ENCODE assay signal across 8 mouse cellular contexts in the genomic region with DNA sequence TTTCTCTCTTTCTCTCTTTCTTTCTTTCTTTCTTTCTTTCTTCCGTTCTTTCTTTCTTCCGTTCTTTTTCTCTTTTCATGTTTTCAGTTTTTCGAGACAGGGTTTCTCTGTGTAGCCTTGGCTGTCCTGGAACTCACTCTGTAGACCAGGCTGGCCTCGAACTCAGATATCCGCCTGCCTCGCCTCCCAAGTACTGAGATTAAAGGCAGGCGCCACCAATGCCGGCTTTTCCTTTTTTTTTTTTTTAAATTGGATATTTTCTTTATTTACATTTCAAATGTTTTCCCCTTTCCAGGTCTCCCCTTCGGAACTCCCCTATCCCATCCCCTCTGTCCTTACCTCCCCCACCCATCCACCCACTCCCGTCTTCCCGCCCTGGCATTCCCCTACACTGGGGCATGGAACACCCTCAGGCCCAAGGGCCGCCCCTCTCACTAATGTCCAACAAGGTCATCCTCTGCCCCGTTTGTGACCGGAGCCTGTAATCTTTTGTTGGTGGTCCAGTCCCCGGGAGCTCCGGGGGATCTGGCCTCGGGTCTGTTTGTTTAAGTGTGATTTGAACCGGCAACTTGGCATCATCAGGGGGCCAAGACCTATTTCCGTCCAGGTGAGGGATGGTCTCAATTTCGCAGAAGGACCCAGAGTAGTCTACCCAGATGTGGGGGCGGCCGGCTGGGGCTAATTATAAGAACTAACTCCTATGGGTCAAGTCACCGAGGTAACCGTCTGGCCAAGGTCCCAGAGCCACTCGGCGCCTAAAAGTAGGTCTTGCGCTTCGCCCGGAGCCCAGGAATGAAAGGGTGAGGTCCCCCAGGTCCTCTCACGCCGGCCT. TPM values are rescaled to one million over a fixed set of nuclear protein-coding genes. Genes with fewer than 3 reads are reported as not detected.
DNase-seq lines count a peak whose midpoint lies in the region; ATAC-seq and TF ChIP-seq lines count a peak whose summit lies in the region.

No protein-coding gene starts in this region.

- H3K4me1 ChIP-seq in limb, embryonic 14.5 days (ENCODE audit: control insufficient read depth, insufficient read depth, low read length): peaks cover 4% of the 10 kb centered on the region; the same call in 1 of the 2 replicates

- H3K9ac ChIP-seq in limb, embryonic 14.5 days (ENCODE audit: low read depth, low read length, severe bottlenecking): peak overlapping the region; percentile 93

- TF ChIP-seq POLR2A in limb, embryonic 14.5 days (IDR thresholded peaks at IDR 0.05; ENCODE audit: borderline replicate concordance, extremely low read depth, insufficient read depth, insufficient read length): no peak

- peak overlapping the region; percentile 73 for H3K4me3 ChIP-seq in limb, embryonic 14.5 days (replicated peaks; ENCODE audit: low read length)

- WGBS in limb, embryonic 14.5 days: 27% methylated on average over 31 of the region's 31 CpGs

- ATAC-seq in limb, embryonic 14.5 days (ENCODE audit: low FRiP score, low read depth): no peak; the same call in 1 of the 2 replicates

- no peaks in the 10 kb centered on the region for H3K27me3 ChIP-seq in limb, embryonic 14.5 days (ENCODE audit: control insufficient read depth, insufficient read depth, low read length)

- H3K9me3 ChIP-seq in limb, embryonic 14.5 days (ENCODE audit: control insufficient read depth, low read length): no peaks in the 10 kb centered on the region

- H3K36me3 ChIP-seq in limb, embryonic 14.5 days (ENCODE audit: control insufficient read depth, insufficient read depth, low read length): peaks cover 32% of the 10 kb centered on the region

- peak; percentile 20 for DNase-seq in adrenal gland, postnatal 10 days
- no peak for DNase-seq in adrenal gland, postnatal 36 days
- DNase-seq in right cerebral cortex, postnatal 4 days: peak; percentile 12
- no peak for DNase-seq in right cerebral cortex, adult 2 months (ENCODE audit: low spot score in 2 of 2)
- no peak for DNase-seq in limb, embryonic 14.5 days (ENCODE audit: low spot score)
- DNase-seq in yolk sac, embryonic 10.5 days (ENCODE audit: low spot score): peak; percentile 37
- no peak for DNase-seq in layer of hippocampus, adult 9-11 months
- no peak for DNase-seq in embryo, embryonic 10.5 days (ENCODE audit: low spot score)

- H3K27ac ChIP-seq in limb, embryonic 14.5 days (replicated peaks; ENCODE audit: low read depth, low read length): no peak overlapping the region

- peak overlapping the region; percentile 76 for H3K4me2 ChIP-seq in limb, embryonic 14.5 days (replicated peaks; ENCODE audit: low read depth, low read length, severe bottlenecking)

RNA-seq across cellular contexts. Expression of gene Rpl26, which starts 0.6 kb away (rescaled TPM):
- total RNA-seq in adrenal gland, postnatal 10 days (2021): 1,000 to 10,000 TPM; 1,288 to 1,295 TPM
- 1,000 to 10,000 TPM; 1,232 to 1,254 TPM for total RNA-seq in adrenal gland, postnatal 36 days (2021)
- polyA plus RNA-seq in limb, embryonic 14.5 days (2012; rRNA removed): 2,303 and 3,506 TPM in 2 replicates
- polyA plus RNA-seq in limb, embryonic 14.5 days (2014; fragmentation: Nextera tagmentation; extraction: Ambion mirVana): 1,158 and 1,230 TPM in 2 replicates

RNA-seq across cellular contexts. Expression of gene Rnf222, which starts 12.4 kb away (rescaled TPM):
- total RNA-seq in adrenal gland, postnatal 10 days (2021): under 1 TPM; 0.09 to 0.12 TPM
- under 1 TPM in 1 of 2 experiments, not detected in 1; 0.13 TPM for total RNA-seq in adrenal gland, postnatal 36 days (2021)
- 0.45 and 0.58 TPM in 2 replicates for polyA plus RNA-seq in limb, embryonic 14.5 days (2012; rRNA removed)
- 0.32 and 0.89 TPM in 2 replicates for polyA plus RNA-seq in limb, embryonic 14.5 days (2014; fragmentation: Nextera tagmentation; extraction: Ambion mirVana)

RNA-seq across cellular contexts. Expression of gene Odf4, which starts 26.1 kb away (rescaled TPM):
- total RNA-seq in adrenal gland, postnatal 10 days (2021): under 1 TPM; 0.27 to 0.60 TPM
- total RNA-seq in adrenal gland, postnatal 36 days (2021): under 1 TPM in 1 of 2 experiments, not detected in 1; 0.46 TPM
- polyA plus RNA-seq in limb, embryonic 14.5 days (2012; rRNA removed): 0.09 TPM in 1 of 2 replicates, not detected in the other
- not detected in 2 replicates for polyA plus RNA-seq in limb, embryonic 14.5 days (2014; fragmentation: Nextera tagmentation; extraction: Ambion mirVana)

RNA-seq across cellular contexts. Expression of gene Ndel1, which starts 29.1 kb away (rescaled TPM):
- 10 to 100 TPM; 57.2 to 72.8 TPM for total RNA-seq in adrenal gland, postnatal 10 days (2021)
- 10 to 100 TPM; 58.4 to 81.8 TPM for total RNA-seq in adrenal gland, postnatal 36 days (2021)
- polyA plus RNA-seq in limb, embryonic 14.5 days (2012; rRNA removed): 85.7 and 117 TPM in 2 replicates
- 91.8 and 96.2 TPM in 2 replicates for polyA plus RNA-seq in limb, embryonic 14.5 days (2014; fragmentation: Nextera tagmentation; extraction: Ambion mirVana)

RNA-seq across cellular contexts. Expression of gene Arhgef15, which starts 56.5 kb away (rescaled TPM):
- 10 to 100 TPM; 25.4 to 35.9 TPM for total RNA-seq in adrenal gland, postnatal 10 days (2021)
- 10 to 100 TPM; 14.8 to 19.9 TPM for total RNA-seq in adrenal gland, postnatal 36 days (2021)
- 12.3 and 23.7 TPM in 2 replicates for polyA plus RNA-seq in limb, embryonic 14.5 days (2012; rRNA removed)
- 5.3 and 6.6 TPM in 2 replicates for polyA plus RNA-seq in limb, embryonic 14.5 days (2014; fragmentation: Nextera tagmentation; extraction: Ambion mirVana)

Comparison
In these comparisons a context has a peak if more than half of its experiments do, and no peak if none do; other contexts are left out.
1. DNase-seq: peak in adrenal gland, postnatal 10 days (single experiment), right cerebral cortex, postnatal 4 days (single experiment) and yolk sac, embryonic 10.5 days (single experiment); none in adrenal gland, postnatal 36 days (0 of 2), right cerebral cortex, adult 2 months (0 of 2), limb, embryonic 14.5 days (single experiment), layer of hippocampus, adult 9-11 months (single experiment) and embryo, embryonic 10.5 days (single experiment).